Mouse (Mus musculus): Measurements from ENCODE around the gene Gm26558.
A peak's percentile ranks its signal among the peaks of the same experiment; 100 is the strongest.

DNA sequence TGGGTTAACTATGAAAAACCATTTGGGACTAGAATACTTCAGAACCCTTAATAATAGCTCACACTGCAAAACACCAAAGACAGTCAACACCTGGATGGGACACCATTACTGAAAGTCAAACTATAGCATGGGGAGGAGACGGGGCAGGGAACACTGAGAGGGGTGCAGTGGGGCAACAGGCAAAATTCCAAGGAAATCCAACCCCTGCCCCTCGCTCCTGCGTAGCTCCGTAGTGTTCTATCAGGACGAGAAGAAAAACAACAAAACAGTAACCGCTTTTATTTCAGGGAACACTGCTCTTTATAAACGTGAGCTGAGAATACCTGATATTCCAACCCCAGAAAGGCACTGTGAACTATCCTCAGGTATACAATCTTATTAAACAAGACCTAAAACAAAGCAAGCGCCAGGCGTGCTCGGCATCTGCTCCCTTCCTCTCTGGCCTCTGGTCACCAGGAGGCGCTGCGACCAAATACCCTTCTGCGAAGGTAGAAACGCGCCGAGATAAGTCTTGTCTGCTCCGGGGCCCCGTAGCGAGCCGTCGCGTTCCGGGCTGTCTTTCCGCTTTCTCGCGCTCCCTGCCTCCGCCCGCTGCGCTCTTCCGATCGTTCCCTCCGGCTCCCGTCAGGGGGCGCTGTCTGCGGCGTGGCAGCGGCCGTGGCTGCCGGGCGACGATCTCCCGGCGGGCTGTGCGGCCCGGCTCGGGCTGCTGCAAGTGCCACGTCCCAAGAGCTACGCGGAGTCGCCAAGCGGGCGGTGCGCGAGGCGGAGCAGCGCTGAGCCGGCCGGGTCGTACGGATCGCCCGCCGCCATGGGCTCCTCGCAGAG lies 807 bp downstream of the Gm26558 start, which contains the start of gene Gorasp2:
- TF ChIP-seq ZC3H11A (IDR thresholded peaks at IDR 0.05; ENCODE audit: borderline replicate concordance, low read depth, low read length) = 0 out of 2 replicates have a peak, but pooled peaks have one; percentile 49
- TF ChIP-seq CHD2 (IDR thresholded peaks at IDR 0.05; ENCODE audit: low read depth, low read length) = no peak
- no peak for TF ChIP-seq MAFK (IDR thresholded peaks at IDR 0.05; ENCODE audit: insufficient read depth, low read depth, low read length)

Data from ES-E14 (cell line).